Mouse (Mus musculus): ENCODE results near the gene Agtrap. TPM values are rescaled to one million over a fixed set of nuclear protein-coding genes. Genes with fewer than 3 reads are reported as not detected.

The Agtrap gene
- polyA plus RNA-seq, 1 experiment from 2014 or later: 31.5 TPM

DNA sequence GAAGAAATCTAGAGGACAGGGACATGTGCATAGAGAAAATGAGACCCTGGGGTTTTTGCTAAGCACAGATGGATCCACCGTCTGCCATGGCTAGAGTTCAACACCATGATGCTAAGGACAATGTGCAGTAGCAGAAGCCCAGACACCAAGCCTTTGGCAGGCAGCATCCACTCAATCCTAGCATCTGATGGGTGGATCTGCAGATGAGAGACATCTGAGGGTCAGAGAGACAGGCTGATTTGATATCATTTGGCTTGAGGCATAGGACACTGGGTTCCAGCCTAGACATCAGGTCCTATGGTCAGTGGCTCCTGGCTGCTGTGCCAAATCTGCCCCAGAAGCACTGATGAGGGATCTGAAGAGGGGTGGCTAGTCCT lies 7.2 kb downstream of the Agtrap start:
- Histone ChIP-seq H3K36me3 (ENCODE audit: insufficient read depth, low read length) (peaks cover 15% of the 10 kb centered on the region), H3K27me3 (ENCODE audit: insufficient read depth, low read length) (no peaks in the 10 kb centered on the region), H3K4me3 (ENCODE audit: low read length) (no peak overlapping the region), H3K9me3 (ENCODE audit: low read length) (no peaks in the 10 kb centered on the region), H3K27ac (ENCODE audit: low read length) (no peak overlapping the region), H3K9ac (replicated peaks; ENCODE audit: low read length) (no peak overlapping the region), H3K4me2 (replicated peaks; ENCODE audit: low read depth, low read length) (no peak overlapping the region), H3K4me1 (ENCODE audit: insufficient read depth, low read length) (peaks cover 24% of the 10 kb centered on the region)
- 88% methylated on average over 1 of the region's 1 CpGs for WGBS
- ATAC-seq (ENCODE audit: low FRiP score, low TSS enrichment): no peak

DNA sequence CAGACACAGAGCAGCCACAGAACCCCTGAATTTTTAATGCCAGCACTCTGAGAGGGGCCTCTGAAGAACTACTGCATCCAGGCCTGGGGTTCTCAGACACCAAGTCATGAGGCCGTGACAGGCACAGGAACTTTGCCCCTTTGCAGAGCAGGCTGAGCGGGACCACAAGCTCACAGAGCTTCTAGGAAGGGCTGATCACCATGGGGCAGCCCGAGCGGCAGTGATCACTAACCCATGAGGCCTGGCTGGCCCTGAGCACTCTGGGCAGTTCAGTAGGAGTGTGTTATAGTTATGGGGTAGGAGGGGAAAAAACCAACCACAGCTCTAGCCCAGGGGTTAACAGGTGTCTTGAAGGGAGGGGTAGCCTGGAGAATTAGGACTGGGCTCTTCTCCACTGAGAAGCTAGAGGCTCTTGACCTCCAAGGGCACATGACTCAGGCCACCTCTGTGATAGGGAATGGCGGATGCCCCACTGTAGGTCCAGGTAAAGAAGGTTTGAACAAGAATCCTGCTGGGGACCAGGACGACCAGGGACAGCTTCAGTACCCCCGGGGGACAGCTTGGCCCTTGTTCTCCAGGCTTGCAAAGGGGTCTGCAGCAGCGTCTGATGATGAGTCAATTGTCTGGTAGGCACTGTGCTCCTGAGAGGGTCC lies 7.8 kb downstream of the Agtrap start:
- no peaks in the 10 kb centered on the region for H3K27me3 ChIP-seq (ENCODE audit: insufficient read depth, low read length)
- 85% methylated on average over 8 of the region's 8 CpGs for WGBS
- ATAC-seq (ENCODE audit: low FRiP score, low TSS enrichment): no peak
- H3K9ac ChIP-seq (replicated peaks; ENCODE audit: low read length): no peak overlapping the region
- H3K9me3 ChIP-seq (ENCODE audit: low read length): no peaks in the 10 kb centered on the region
- H3K4me2 ChIP-seq (replicated peaks; ENCODE audit: low read depth, low read length): no peak overlapping the region
- no peak overlapping the region for H3K4me3 ChIP-seq (ENCODE audit: low read length)
- no peak overlapping the region for H3K27ac ChIP-seq (ENCODE audit: low read length)
- peaks cover 15% of the 10 kb centered on the region for H3K36me3 ChIP-seq (ENCODE audit: insufficient read depth, low read length)
- peaks cover 19% of the 10 kb centered on the region for H3K4me1 ChIP-seq (ENCODE audit: insufficient read depth, low read length)

DNA sequence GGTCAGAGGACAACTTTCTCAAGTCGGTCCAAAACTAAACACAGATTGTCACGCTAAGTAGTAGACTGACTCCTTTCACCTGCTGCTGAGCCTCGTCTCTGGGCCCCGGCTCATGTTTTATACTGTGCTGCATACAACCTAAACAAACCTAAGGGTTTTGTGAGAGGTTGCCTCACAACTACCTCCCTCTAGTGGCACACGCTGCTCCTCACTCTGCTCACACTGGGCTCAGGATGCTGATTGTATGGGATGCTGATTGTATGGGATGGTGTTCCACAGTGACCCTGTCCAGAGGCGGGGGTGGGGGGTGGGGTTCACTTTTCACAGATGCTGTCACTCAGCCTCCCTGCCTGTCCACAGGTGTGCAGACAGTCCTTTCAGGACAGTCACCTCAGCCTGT lies 8.6 kb downstream of the Agtrap start:
- 67% methylated on average over 6 of the region's 6 CpGs for WGBS
- Histone ChIP-seq H3K4me3 (ENCODE audit: low read length) (no peak overlapping the region), H3K4me2 (replicated peaks; ENCODE audit: low read depth, low read length) (no peak overlapping the region), H3K9ac (replicated peaks; ENCODE audit: low read length) (no peak overlapping the region), H3K4me1 (ENCODE audit: insufficient read depth, low read length) (peaks cover 19% of the 10 kb centered on the region), H3K36me3 (ENCODE audit: insufficient read depth, low read length) (peaks cover 15% of the 10 kb centered on the region), H3K9me3 (ENCODE audit: low read length) (no peaks in the 10 kb centered on the region), H3K27me3 (ENCODE audit: insufficient read depth, low read length) (no peaks in the 10 kb centered on the region), H3K27ac (ENCODE audit: low read length) (no peak overlapping the region)
- ATAC-seq (ENCODE audit: low FRiP score, low TSS enrichment): no peak

DNA sequence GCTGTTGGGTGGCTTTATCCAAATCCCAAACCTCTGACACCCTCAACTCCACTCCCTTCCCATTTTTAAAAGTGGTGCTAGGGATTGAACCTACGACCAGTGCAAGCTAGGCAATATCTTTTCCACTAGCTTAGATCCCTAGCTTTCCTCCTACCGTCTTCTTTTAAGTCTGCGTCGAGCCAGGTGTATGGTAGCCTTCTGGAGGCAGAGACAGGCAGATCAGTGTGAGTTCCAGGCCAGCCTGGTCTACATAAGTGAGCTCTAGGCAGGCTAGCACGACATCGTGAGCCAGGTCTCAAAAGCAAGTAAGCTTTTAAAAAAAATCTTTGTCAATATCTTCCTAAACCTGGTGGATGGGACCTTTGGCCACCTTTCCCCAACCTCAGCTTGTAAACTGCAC lies 11.9 kb downstream of the Agtrap start:
- Histone ChIP-seq H3K27me3 (ENCODE audit: insufficient read depth, low read length) (no peaks in the 10 kb centered on the region), H3K27ac (ENCODE audit: low read length) (no peak overlapping the region), H3K4me1 (ENCODE audit: insufficient read depth, low read length) (peaks cover 4% of the 10 kb centered on the region), H3K4me2 (replicated peaks; ENCODE audit: low read depth, low read length) (no peak overlapping the region), H3K9me3 (ENCODE audit: low read length) (no peaks in the 10 kb centered on the region), H3K9ac (replicated peaks; ENCODE audit: low read length) (peak overlapping the region; percentile 37; the same call in 1 of the 2 replicates), H3K36me3 (ENCODE audit: insufficient read depth, low read length) (peaks cover 10% of the 10 kb centered on the region), H3K4me3 (ENCODE audit: low read length) (no peak overlapping the region)
- WGBS: 90% methylated on average over 6 of the region's 6 CpGs
- no peak for ATAC-seq (ENCODE audit: low FRiP score, low TSS enrichment)

DNA sequence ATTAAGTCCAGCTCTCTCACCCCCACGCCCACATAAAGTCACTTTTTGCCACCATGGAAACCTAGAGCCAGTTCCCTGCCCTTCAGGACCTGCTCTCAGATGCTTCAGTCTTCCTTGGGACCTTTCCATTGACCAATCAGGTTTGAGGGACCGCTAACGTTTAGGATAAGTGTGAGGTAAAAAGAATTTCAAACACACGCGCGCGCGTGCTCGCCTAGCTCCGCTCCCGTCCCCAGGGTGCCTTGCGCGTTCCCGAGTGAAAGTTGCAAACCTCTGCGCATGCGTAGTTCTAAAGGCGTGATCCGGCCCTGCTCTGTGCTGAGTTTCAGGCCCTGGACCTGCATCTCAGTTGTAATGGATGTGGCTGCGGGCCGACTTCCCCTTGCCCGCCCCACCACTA lies 12.6 kb downstream of the Agtrap start:
- Histone ChIP-seq H3K36me3 (ENCODE audit: insufficient read depth, low read length) (peaks cover 4% of the 10 kb centered on the region), H3K9me3 (ENCODE audit: low read length) (no peaks in the 10 kb centered on the region), H3K27ac (ENCODE audit: low read length) (no peak overlapping the region), H3K27me3 (ENCODE audit: insufficient read depth, low read length) (no peaks in the 10 kb centered on the region), H3K4me1 (ENCODE audit: insufficient read depth, low read length) (peaks cover 4% of the 10 kb centered on the region), H3K4me3 (ENCODE audit: low read length) (peak overlapping the region; percentile 34), H3K4me2 (replicated peaks; ENCODE audit: low read depth, low read length) (peak overlapping the region; percentile 48), H3K9ac (replicated peaks; ENCODE audit: low read length) (peak overlapping the region; percentile 37)
- WGBS: 44% methylated on average over 21 of the region's 21 CpGs
- ATAC-seq (ENCODE audit: low FRiP score, low TSS enrichment): peak; percentile 24; the same call in 1 of the 2 replicates

DNA sequence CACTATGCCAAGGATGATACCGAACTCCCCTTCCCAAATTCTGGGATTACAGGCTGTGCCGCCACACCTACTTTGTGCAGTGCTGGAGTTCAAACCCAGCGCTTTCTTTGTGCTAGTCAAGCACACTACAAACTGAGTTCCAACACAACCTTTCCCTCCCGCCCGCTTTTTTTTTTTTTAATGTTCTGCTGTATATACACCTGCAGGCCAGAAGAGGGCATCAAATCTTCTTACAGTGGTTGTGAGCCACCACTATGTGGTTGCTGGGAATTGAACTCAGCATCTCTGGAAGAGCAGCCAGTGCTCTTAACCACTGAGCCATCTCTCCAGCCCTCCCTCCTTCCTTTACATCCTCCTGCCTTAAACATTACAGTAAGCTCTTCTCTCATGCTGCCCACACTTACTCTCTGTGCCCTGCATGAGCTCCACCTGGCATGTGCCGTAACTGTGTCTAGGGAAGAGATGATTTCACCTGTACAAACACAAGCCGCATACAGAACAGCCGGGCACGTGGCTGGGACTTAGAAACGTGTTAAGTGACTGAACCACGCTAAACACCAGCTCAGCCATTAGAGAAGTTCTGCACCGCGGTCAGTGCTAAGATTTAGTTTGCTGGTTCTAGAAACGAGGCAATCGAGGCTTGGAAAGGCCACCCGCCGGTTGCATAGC lies 13.2 kb downstream of the Agtrap start:
- peak overlapping the region; percentile 34 for H3K4me3 ChIP-seq (ENCODE audit: low read length)
- no peaks in the 10 kb centered on the region; the same call in 1 of the 2 replicates for H3K36me3 ChIP-seq (ENCODE audit: insufficient read depth, low read length)
- H3K9me3 ChIP-seq (ENCODE audit: low read length): no peaks in the 10 kb centered on the region
- ATAC-seq (ENCODE audit: low FRiP score, low TSS enrichment): peak; percentile 20; the same call in 1 of the 2 replicates
- H3K27ac ChIP-seq (ENCODE audit: low read length): no peak overlapping the region
- WGBS: 49% methylated on average over 17 of the region's 17 CpGs
- H3K27me3 ChIP-seq (ENCODE audit: insufficient read depth, low read length): no peaks in the 10 kb centered on the region
- H3K9ac ChIP-seq (replicated peaks; ENCODE audit: low read length): peak overlapping the region; percentile 37
- peaks cover 4% of the 10 kb centered on the region for H3K4me1 ChIP-seq (ENCODE audit: insufficient read depth, low read length)
- peak overlapping the region; percentile 48 for H3K4me2 ChIP-seq (replicated peaks; ENCODE audit: low read depth, low read length)

DNA sequence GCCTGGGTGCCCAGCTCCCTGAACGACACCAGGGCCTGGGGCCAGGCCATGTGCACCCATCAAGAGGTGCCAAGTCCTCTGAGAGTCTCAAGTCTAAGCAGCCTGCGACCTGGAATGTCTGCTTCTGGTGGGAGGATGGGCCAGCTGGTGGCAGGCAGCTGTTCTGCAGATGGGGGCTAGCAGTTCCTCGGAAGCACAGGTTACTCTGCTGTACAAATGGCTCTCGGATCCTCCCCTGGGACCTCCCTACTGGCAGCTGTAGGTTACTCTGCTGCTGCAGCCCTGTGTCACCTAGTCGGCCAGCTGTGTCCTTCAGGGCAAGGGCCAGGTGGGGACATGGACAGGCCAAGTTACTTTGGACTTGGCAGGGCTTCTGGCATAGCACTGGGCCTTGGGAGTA lies 16.3 kb downstream of the Agtrap start:
- ATAC-seq (ENCODE audit: low FRiP score, low TSS enrichment): peak; percentile 16; the same call in 1 of the 2 replicates
- WGBS: 33% methylated on average over 5 of the region's 5 CpGs
- no peak overlapping the region for H3K4me3 ChIP-seq (ENCODE audit: low read length)

GRCm38 (mm10) chr4:148069602-148070218 lies 18.1 kb downstream of the Agtrap start:
- H3K27me3 ChIP-seq (ENCODE audit: insufficient read depth, low read length): no peaks in the 10 kb centered on the region
- no peak for ATAC-seq (ENCODE audit: low FRiP score, low TSS enrichment)
- 85% methylated on average over 9 of the region's 9 CpGs for WGBS

More for the DNA sequence above, 16.3 kb downstream of the Agtrap start:
- H3K9me3 ChIP-seq (ENCODE audit: low read length): no peaks in the 10 kb centered on the region
- no peak overlapping the region for H3K27ac ChIP-seq (ENCODE audit: low read length)
- H3K4me1 ChIP-seq (ENCODE audit: insufficient read depth, low read length): peaks cover 12% of the 10 kb centered on the region
- no peak overlapping the region for H3K9ac ChIP-seq (replicated peaks; ENCODE audit: low read length)
- no peaks in the 10 kb centered on the region for H3K27me3 ChIP-seq (ENCODE audit: insufficient read depth, low read length)
- no peaks in the 10 kb centered on the region for H3K36me3 ChIP-seq (ENCODE audit: insufficient read depth, low read length)
- H3K4me2 ChIP-seq (replicated peaks; ENCODE audit: low read depth, low read length): no peak overlapping the region

DNA sequence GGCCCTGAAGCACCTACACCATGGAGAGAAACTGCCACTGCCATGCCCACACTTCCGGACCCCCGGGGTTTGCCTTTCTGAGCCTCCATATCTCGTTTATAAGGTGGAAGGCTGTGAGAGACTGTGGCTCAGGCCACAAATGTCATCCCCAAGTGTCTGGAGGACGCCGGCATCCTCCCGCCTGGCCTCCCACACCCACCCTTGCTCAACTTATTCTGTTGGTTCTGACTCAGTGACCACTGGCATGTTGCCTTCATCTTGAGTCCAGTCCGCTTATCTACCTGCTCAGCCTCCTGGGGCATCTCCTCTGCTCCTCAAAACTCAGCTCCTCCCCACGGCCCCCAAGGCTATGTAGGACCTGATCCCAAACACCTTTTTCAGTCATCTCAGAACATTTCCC lies 20.5 kb downstream of the Agtrap start:
- Histone ChIP-seq H3K4me3 (ENCODE audit: low read length) (no peak overlapping the region), H3K4me1 (ENCODE audit: insufficient read depth, low read length) (peaks cover 20% of the 10 kb centered on the region), H3K9ac (replicated peaks; ENCODE audit: low read length) (no peak overlapping the region), H3K27me3 (ENCODE audit: insufficient read depth, low read length) (no peaks in the 10 kb centered on the region), H3K36me3 (ENCODE audit: insufficient read depth, low read length) (no peaks in the 10 kb centered on the region), H3K9me3 (ENCODE audit: low read length) (no peaks in the 10 kb centered on the region), H3K27ac (ENCODE audit: low read length) (no peak overlapping the region), H3K4me2 (replicated peaks; ENCODE audit: low read depth, low read length) (no peak overlapping the region)
- WGBS: 66% methylated on average over 8 of the region's 8 CpGs
- no peak for ATAC-seq (ENCODE audit: low FRiP score, low TSS enrichment)

More at GRCm38 (mm10) chr4:148069602-148070218, 18.1 kb downstream of the Agtrap start:
- Histone ChIP-seq H3K4me1 (ENCODE audit: insufficient read depth, low read length) (peaks cover 21% of the 10 kb centered on the region), H3K9me3 (ENCODE audit: low read length) (no peaks in the 10 kb centered on the region), H3K4me2 (replicated peaks; ENCODE audit: low read depth, low read length) (no peak overlapping the region), H3K27ac (ENCODE audit: low read length) (no peak overlapping the region), H3K4me3 (ENCODE audit: low read length) (no peak overlapping the region), H3K36me3 (ENCODE audit: insufficient read depth, low read length) (no peaks in the 10 kb centered on the region), H3K9ac (replicated peaks; ENCODE audit: low read length) (no peak overlapping the region)

- peak; percentile 52 for ATAC-seq (ENCODE audit: low FRiP score, low TSS enrichment)
- WGBS: 32% methylated on average over 9 of the region's 9 CpGs
- H3K4me2 ChIP-seq (replicated peaks; ENCODE audit: low read depth, low read length): no peak overlapping the region
Measured at GRCm38 (mm10) chr4:148066401-148066744, 21.5 kb downstream of the Agtrap start.

More at GRCm38 (mm10) chr4:148066401-148066744, 21.5 kb downstream of the Agtrap start:
- no peaks in the 10 kb centered on the region for H3K36me3 ChIP-seq (ENCODE audit: insufficient read depth, low read length)
- H3K9me3 ChIP-seq (ENCODE audit: low read length): no peaks in the 10 kb centered on the region
- peaks cover 20% of the 10 kb centered on the region for H3K4me1 ChIP-seq (ENCODE audit: insufficient read depth, low read length)
- H3K9ac ChIP-seq (replicated peaks; ENCODE audit: low read length): no peak overlapping the region
- no peak overlapping the region for H3K4me3 ChIP-seq (ENCODE audit: low read length)
- H3K27me3 ChIP-seq (ENCODE audit: insufficient read depth, low read length): no peaks in the 10 kb centered on the region
- H3K27ac ChIP-seq (ENCODE audit: low read length): no peak overlapping the region

Data from kidney, embryonic 16.5 days (tissue).